Mouse (Mus musculus): Measurements from ENCODE around the gene Fxyd5.

Fxyd5 gene

DNA sequence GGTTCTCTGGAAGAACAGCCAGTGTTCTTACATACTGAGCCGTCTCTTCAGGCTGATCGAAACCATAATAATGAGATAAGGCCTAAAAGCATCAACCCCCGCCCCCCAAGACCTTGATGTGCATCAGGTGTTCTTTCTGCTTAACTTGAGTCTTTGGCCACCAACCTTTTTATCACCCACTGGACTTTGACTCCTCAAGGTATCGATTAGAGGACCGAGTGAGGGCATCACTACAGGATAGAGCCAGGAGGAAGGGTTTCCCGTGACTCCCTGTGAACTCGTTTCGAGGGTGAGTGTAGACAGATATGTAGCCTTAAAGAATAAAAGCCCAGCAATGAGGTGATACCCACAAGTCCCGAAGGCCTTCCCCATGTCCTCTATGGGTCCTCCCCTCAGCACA is 56.9 kb downstream of the Fxyd5 start:
- DNase-seq (ENCODE audit: low spot score in 2 of 2), result no peak

Measured in natural killer cell, adult 2 months (primary cell).